Mouse (Mus musculus) CH12.LX (cell line): ENCODE measurements around the gene AC170998.1. TPM values are rescaled to one million over a fixed set of nuclear protein-coding genes. Genes with fewer than 3 reads are reported as not detected.

Experiments used
- DNase-seq: peaks from one replicate; pipeline ENCODE4 v3.0.0-alpha.2; 2013; ENCODE audit errors: extremely low read depth
- H3K27ac ChIP-seq: 2 replicates; pipeline ENCODE4 v1.5.1; 2012; ENCODE audit warnings: low read depth, mild to moderate bottlenecking, control low read depth, moderate library complexity; ENCODE audit not compliant: insufficient read depth
- H3K27me3 ChIP-seq: replicated peaks from 2 replicates; pipeline ENCODE3; 2012; ENCODE audit warnings: inconsistent platforms
- H3K36me3 ChIP-seq, 2 experiments: replicated peaks in 1 of 2; 2 replicates each; pipeline versions ENCODE3 to v1.6.1; 2012; ENCODE audit warnings: inconsistent platforms in 1 of 2, low read length in 1 of 2, mild to moderate bottlenecking in 1 of 2, mixed read lengths in 1 of 2, moderate library complexity in 1 of 2; ENCODE audit not compliant: control insufficient read depth in 1 of 2, insufficient read depth in 1 of 2
- H3K4me1 ChIP-seq, 2 experiments: 2 replicates each; pipeline ENCODE4 v1.6.1; 2012; ENCODE audit warnings: inconsistent platforms in 1 of 2, moderate library complexity in 1 of 2; ENCODE audit not compliant: insufficient read depth in 2 of 2, control insufficient read depth in 1 of 2
- H3K4me2 ChIP-seq: 2 replicates; pipeline ENCODE4 v1.6.1; 2012; ENCODE audit warnings: low read depth, mild to moderate bottlenecking, control low read depth; ENCODE audit not compliant: poor library complexity, insufficient read depth, severe bottlenecking
- H3K4me3 ChIP-seq, 3 experiments: fragments of 150-350 bp in 1 of 3; sonication (generic) in 1 of 3; replicated peaks in 1 of 3; 2 replicates each; pipeline versions ENCODE3 to v1.5.1; 2011 to 2012; ENCODE audit warnings: low read depth in 2 of 3, low read length in 2 of 3, mild to moderate bottlenecking in 2 of 3, moderate library complexity in 2 of 3, control low read depth in 1 of 3, improper control_type of control experiment in 1 of 3, inconsistent platforms in 1 of 3, mixed read lengths in 1 of 3; ENCODE audit not compliant: poor library complexity in 1 of 3
- H3K79me2 ChIP-seq: replicated peaks from 2 replicates; pipeline ENCODE4 v1.6.1; 2012; ENCODE audit warnings: mild to moderate bottlenecking, moderate library complexity; ENCODE audit not compliant: control insufficient read depth, poor library complexity, insufficient read depth, severe bottlenecking; ENCODE audit errors: extremely low read depth
- H3K9ac ChIP-seq: 2 replicates; pipeline ENCODE4 v1.6.1; 2012; ENCODE audit warnings: low read depth, mild to moderate bottlenecking, control low read depth, moderate library complexity; ENCODE audit not compliant: insufficient read depth
- H3K9me3 ChIP-seq: replicated peaks from 2 replicates; pipeline ENCODE3; 2012; ENCODE audit warnings: low read length, inconsistent platforms, mixed read lengths
- CHD1 ChIP-seq: IDR thresholded peaks from 2 replicates; pipeline ENCODE4 v1.6.1; 2012; ENCODE audit warnings: low read depth, low read length, improper control_type of control experiment, inconsistent platforms
- CTCF ChIP-seq, 2 experiments: IDR thresholded peaks in 1 of 2; conservative IDR thresholded peaks in 1 of 2; 2 replicates each; pipeline ENCODE4 v1.5.1; 2011 to 2012; ENCODE audit warnings: low read depth in 2 of 2, low read length in 2 of 2, improper control_type of control experiment in 1 of 2, inconsistent platforms in 1 of 2, mild to moderate bottlenecking in 1 of 2, moderate library complexity in 1 of 2
- ELF1 ChIP-seq: IDR thresholded peaks from 2 replicates; pipeline ENCODE4 v1.6.1; 2014; ENCODE audit warnings: low read depth, mild to moderate bottlenecking, inconsistent platforms, low read length, improper control_type of control experiment
- GABPA ChIP-seq: IDR thresholded peaks from 2 replicates; pipeline ENCODE4 v1.6.1; 2012; ENCODE audit warnings: low read depth, low read length, improper control_type of control experiment, inconsistent platforms; ENCODE audit not compliant: insufficient replicate concordance
- HCFC1 ChIP-seq: IDR thresholded peaks from 2 replicates; pipeline ENCODE4 v1.6.1; 2012; ENCODE audit warnings: low read depth, mild to moderate bottlenecking, inconsistent platforms, low read length, improper control_type of control experiment
- IRF4 ChIP-seq: IDR thresholded peaks from 2 replicates; pipeline ENCODE4 v1.6.1; 2014; ENCODE audit warnings: low read depth, mild to moderate bottlenecking, inconsistent platforms, low read length, improper control_type of control experiment
- JUN ChIP-seq: IDR thresholded peaks from 2 replicates; pipeline ENCODE4 v1.6.1; 2011; ENCODE audit warnings: low read depth, mild to moderate bottlenecking, low read length, improper control_type of control experiment, moderate library complexity; ENCODE audit not compliant: insufficient read depth
- JUND ChIP-seq: conservative IDR thresholded peaks from 2 replicates; pipeline ENCODE4 v1.6.1; 2011; ENCODE audit warnings: low read depth, low read length, improper control_type of control experiment
- KAT2A ChIP-seq: IDR thresholded peaks from 2 replicates; pipeline ENCODE4 v1.6.1; 2012; ENCODE audit warnings: low read length, improper control_type of control experiment, inconsistent platforms; ENCODE audit not compliant: insufficient replicate concordance
- MAFK ChIP-seq: IDR thresholded peaks from 2 replicates; pipeline ENCODE4 v1.6.1; 2011; ENCODE audit warnings: low read length, improper control_type of control experiment; ENCODE audit not compliant: insufficient replicate concordance
- MAX ChIP-seq: IDR thresholded peaks from 2 replicates; pipeline ENCODE4 v1.6.1; 2011; ENCODE audit warnings: low read length, improper control_type of control experiment
- MEF2A ChIP-seq: IDR thresholded peaks from 2 replicates; pipeline ENCODE4 v1.6.1; 2014; ENCODE audit warnings: low read depth, mild to moderate bottlenecking, inconsistent platforms, low read length, improper control_type of control experiment, borderline replicate concordance
- MXI1 ChIP-seq: IDR thresholded peaks from 2 replicates; pipeline ENCODE4 v1.6.1; 2011; ENCODE audit warnings: mild to moderate bottlenecking, low read depth, low read length, improper control_type of control experiment
- NELFE ChIP-seq: IDR thresholded peaks from 2 replicates; pipeline ENCODE4 v1.6.1; 2011; ENCODE audit warnings: low read depth, low read length, improper control_type of control experiment
- NRF1 ChIP-seq: IDR thresholded peaks from 2 replicates; pipeline ENCODE4 v1.6.1; 2014; ENCODE audit warnings: low read depth, mild to moderate bottlenecking, inconsistent platforms, low read length, improper control_type of control experiment, moderate library complexity
- PAX5 ChIP-seq: IDR thresholded peaks from 2 replicates; pipeline ENCODE4 v1.6.1; 2012; ENCODE audit warnings: low read length, inconsistent platforms, mixed read lengths
- POLR2AphosphoS2 ChIP-seq: IDR thresholded peaks from 2 replicates; pipeline ENCODE4 v1.6.1; 2011; ENCODE audit warnings: low read depth, low read length, improper control_type of control experiment
- RCOR1 ChIP-seq: conservative IDR thresholded peaks from 2 replicates; pipeline ENCODE4 v1.6.1; 2012; ENCODE audit warnings: low read depth, mild to moderate bottlenecking, inconsistent platforms, low read length, improper control_type of control experiment
- SIN3A ChIP-seq: IDR thresholded peaks from 2 replicates; pipeline ENCODE4 v1.6.1; 2012; ENCODE audit warnings: low read length, improper control_type of control experiment, inconsistent platforms
- TCF12 ChIP-seq: IDR thresholded peaks from 2 replicates; pipeline ENCODE4 v1.6.1; 2014; ENCODE audit warnings: low read depth, mild to moderate bottlenecking, inconsistent platforms, low read length, improper control_type of control experiment
- USF2 ChIP-seq: conservative IDR thresholded peaks from 2 replicates; pipeline ENCODE4 v1.6.1; 2011; ENCODE audit warnings: low read depth, low read length, improper control_type of control experiment
- ZC3H11A ChIP-seq: IDR thresholded peaks from 2 replicates; pipeline ENCODE4 v1.6.1; 2012; ENCODE audit warnings: low read depth, mild to moderate bottlenecking, inconsistent platforms, low read length, improper control_type of control experiment
- ZMIZ1 ChIP-seq: IDR thresholded peaks from 2 replicates; pipeline ENCODE4 v1.6.1; 2012; ENCODE audit warnings: low read depth, mild to moderate bottlenecking, inconsistent platforms, low read length, improper control_type of control experiment
- ZNF384 ChIP-seq: IDR thresholded peaks from 2 replicates; pipeline ENCODE4 v1.6.1; 2012; ENCODE audit warnings: low read depth, low read length, improper control_type of control experiment, inconsistent platforms
- dilution Hi-C: fragments of 300-500 bp; cut with MboI; formaldehyde crosslinking; loops from 2 replicates; pipeline ENCODE4 v1.14.3; 2020; ENCODE audit warnings: low sequenced_read_pairs; ENCODE audit not compliant: extremely low pct_unique_long_range_greater_than_20kb, extremely low pct_ligation_motif_present
- in situ Hi-C: fragments of 300-500 bp; cut with MboI; formaldehyde crosslinking; loops from 3 replicates; pipeline ENCODE4 v1.14.3; 2019; ENCODE audit warnings: low sequenced_read_pairs, low pct_ligation_motif_present, low pct_unique_long_range_greater_than_20kb, mixed read lengths
- polyA plus RNA-seq: library from polyadenylated mRNA; unstranded; fragments of >175 nt; gene quantifications from 2 replicates; pipeline ENCODE4 v1.2.1, GENCODE M21; 2012; ENCODE audit warnings: low read depth; ENCODE audit not compliant: insufficient read length
- total RNA-seq, 2 experiments: library from RNA; depleted of rRNA; stranded (reverse); fragments of 300-350 nt in 1 of 2; fragments of >200 nt in 1 of 2; gene quantifications; 2 replicates each; pipeline ENCODE4 v1.2.3; 2012 to 2014

Gene AC170998.1
- total and polyA plus RNA-seq, 3 experiments = 0.38 TPM; not detected in 2

DNA sequence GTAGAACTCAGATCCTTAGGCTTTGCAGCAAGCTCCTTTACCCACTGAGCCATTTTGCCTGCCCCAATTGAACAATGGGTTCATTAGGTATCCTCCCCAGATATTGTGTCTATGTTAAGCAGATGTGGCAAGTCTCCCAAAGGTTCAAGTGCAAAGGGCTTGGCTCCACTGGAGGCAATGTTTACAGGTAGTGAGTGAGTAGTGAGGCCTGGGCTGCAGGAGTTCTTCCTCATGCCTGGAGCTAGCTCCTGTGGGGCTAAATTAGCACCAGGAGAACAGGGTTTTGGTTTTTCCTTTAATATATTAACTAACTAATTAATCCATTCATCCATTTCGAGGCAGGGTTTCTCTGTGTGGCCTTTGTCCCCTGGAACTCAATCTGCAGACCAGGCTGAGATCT lies 42.3 kb upstream of the AC170998.1 start:
- TF ChIP-seq IRF4 = no peak
- TF ChIP-seq JUND = no peak
- TF ChIP-seq PAX5 = no peak
- no peak for TF ChIP-seq NELFE
- peaks cover under 1% of the 10 kb centered on the region for H3K9me3 ChIP-seq
- no peak overlapping the region for H3K4me3 ChIP-seq
- no peak overlapping the region for H3K9ac ChIP-seq
- H3K27ac ChIP-seq = no peak overlapping the region
- in situ Hi-C loops (no loop called here), dilution Hi-C loops (no loop called here)
- DNase-seq = no peak
- no peaks in the 10 kb centered on the region for H3K36me3 ChIP-seq
- H3K79me2 ChIP-seq = no peaks in the 10 kb centered on the region
- H3K4me1 ChIP-seq = no peaks in the 10 kb centered on the region
- H3K27me3 ChIP-seq = no peaks in the 10 kb centered on the region
- H3K4me2 ChIP-seq = no peak overlapping the region

- no peaks in the 10 kb centered on the region for H3K79me2 ChIP-seq
- H3K4me3 ChIP-seq = no peak overlapping the region
- no peak for TF ChIP-seq NELFE
- no peak for TF ChIP-seq ZMIZ1
- TF ChIP-seq JUN = no peak
- no peak for TF ChIP-seq RCOR1
- no peak for TF ChIP-seq TCF12
- TF ChIP-seq CTCF (conservative IDR thresholded peaks at IDR 0.05 in 1 of 2, IDR thresholded peaks at IDR 0.05 in 1 of 2; ENCODE audit: low read depth in 2 of 2, low read length in 2 of 2) = no peak
- TF ChIP-seq MEF2A = no peak
- TF ChIP-seq MXI1 = no peak
- no peak for TF ChIP-seq MAX
- no peak for TF ChIP-seq USF2
- no peak for TF ChIP-seq POLR2AphosphoS2
- H3K9me3 ChIP-seq = no peaks in the 10 kb centered on the region
- no peak overlapping the region for H3K4me2 ChIP-seq
- in situ Hi-C loops (no loop called here), dilution Hi-C loops (no loop called here)
- no peak overlapping the region for H3K27ac ChIP-seq
- no peaks in the 10 kb centered on the region for H3K4me1 ChIP-seq
- no peaks in the 10 kb centered on the region for H3K36me3 ChIP-seq
- no peak for DNase-seq
- no peaks in the 10 kb centered on the region for H3K27me3 ChIP-seq
- H3K9ac ChIP-seq = no peak overlapping the region
Observed at GRCm38 (mm10) chr17:28684631-28685030, 41.3 kb upstream of the AC170998.1 start.

- Histone ChIP-seq H3K4me2 (no peak overlapping the region), H3K9me3 (no peaks in the 10 kb centered on the region), H3K27ac (no peak overlapping the region), H3K27me3 (no peaks in the 10 kb centered on the region), H3K36me3 (no peaks in the 10 kb centered on the region), H3K4me1 (peaks cover 0 to 3% of the 10 kb centered on the region in 2 experiments; a peak in 2 of 4 replicates), H3K9ac (no peak overlapping the region), H3K4me3 (no peak overlapping the region), H3K79me2 (peaks cover 8% of the 10 kb centered on the region; the same call in 1 of the 2 replicates)
- in situ Hi-C loops = no loop called here
- dilution Hi-C loops = no loop called here
- TF ChIP-seq ZC3H11A = no peak
- no peak for TF ChIP-seq MAFK
- TF ChIP-seq MAX = no peak
- no peak for TF ChIP-seq NRF1
- no peak for TF ChIP-seq GABPA
- no peak for TF ChIP-seq SIN3A
- no peak for TF ChIP-seq CHD1
- no peak for TF ChIP-seq POLR2AphosphoS2
- TF ChIP-seq JUN = no peak
- no peak for TF ChIP-seq USF2
- no peak for TF ChIP-seq HCFC1
- TF ChIP-seq MXI1 = no peak
- TF ChIP-seq IRF4 = no peak
- TF ChIP-seq ELF1 = no peak
- TF ChIP-seq KAT2A = no peak
- TF ChIP-seq ZNF384 = no peak
- TF ChIP-seq, all 38 proteins: peak for 0
- DNase-seq = no peak
Observed at GRCm38 (mm10) chr17:28687354-28687753, 38.5 kb upstream of the AC170998.1 start.
